10 mouse cellular contexts compared by ENCODE assay signal in genomic region chr4:129121569-129122086, GRCm38 (mm10). TPM values are rescaled to one million over a fixed set of nuclear protein-coding genes. Genes with fewer than 3 reads are reported as not detected.
DNase-seq lines count a peak whose midpoint lies in the region; ATAC-seq and TF ChIP-seq lines count a peak whose summit lies in the region.
"Had no signal": no experiment of that assay in that cellular context is flagged by ENCODE, and none has a peak within 500 bp of the region (broad histone marks: within the 10 kb centered on the region; RNA-seq: fewer than 3 reads in every experiment).

Gene Hpca (minus strand): TSS chr4:129122036.

- H3K4me3 ChIP-seq in heart, postnatal 0 days (ENCODE audit: low read depth, low read length): peak within 1 kb of the TSS; percentile 36
- H3K4me3 ChIP-seq in intestine, embryonic 16.5 days (ENCODE audit: low read length): peak within 1 kb of the TSS; percentile 52
- H3K4me3 ChIP-seq in midbrain, embryonic 13.5 days (replicated peaks): peak within 1 kb of the TSS; percentile 46

- peak within 1 kb of the TSS; percentile 57 for H3K4me2 ChIP-seq in heart, postnatal 0 days (ENCODE audit: low read depth, low read length)
- H3K4me2 ChIP-seq in intestine, embryonic 16.5 days (ENCODE audit: low read depth, low read length): peak within 1 kb of the TSS; percentile 91
- H3K4me2 ChIP-seq in midbrain, embryonic 13.5 days (replicated peaks): peak within 1 kb of the TSS; percentile 93

- no peak for TF ChIP-seq CTCF in heart, postnatal 0 days (IDR thresholded peaks at IDR 0.05; ENCODE audit: low read depth)

- ATAC-seq in heart, postnatal 0 days (ENCODE audit: insufficient read depth, low read depth): no peak
- ATAC-seq in common myeloid progenitor, adult 5-6 weeks (replicated peaks; ENCODE audit: low read depth, poor library complexity, severe bottlenecking): 0 out of 2 replicates have a peak, but pooled peaks have one; percentile 5
- 0 out of 2 replicates have a peak, but pooled peaks have one; percentile 16 for ATAC-seq in intestine, embryonic 16.5 days
- ATAC-seq in midbrain, embryonic 13.5 days: peak; percentile 37
- ATAC-seq in activated CD4-positive, CD25-positive, alpha-beta regulatory T cell, adult 4 months: no peak

- 1% methylated on average over 17 of the region's 17 CpGs for WGBS in heart, postnatal 0 days
- WGBS in intestine, embryonic 16.5 days: 1% methylated on average over 17 of the region's 17 CpGs
- 1% methylated on average over 17 of the region's 17 CpGs for WGBS in midbrain, embryonic 13.5 days

- peaks cover 4% of the 10 kb centered on the region; the same call in 1 of the 2 replicates for H3K4me1 ChIP-seq in heart, postnatal 0 days (ENCODE audit: control insufficient read depth, insufficient read depth)
- H3K4me1 ChIP-seq in intestine, embryonic 16.5 days (ENCODE audit: control insufficient read depth, insufficient read depth, low read length): peaks cover 17% of the 10 kb centered on the region
- H3K4me1 ChIP-seq in midbrain, embryonic 13.5 days (replicated peaks): peaks cover 41% of the 10 kb centered on the region

- H3K27me3 ChIP-seq in heart, postnatal 0 days (ENCODE audit: control insufficient read depth, insufficient read depth, low read length): peaks cover 68% of the 10 kb centered on the region
- H3K27me3 ChIP-seq in intestine, embryonic 16.5 days (replicated peaks; ENCODE audit: control insufficient read depth, insufficient read depth, low read length): peaks cover 26% of the 10 kb centered on the region
- peaks cover 76% of the 10 kb centered on the region for H3K27me3 ChIP-seq in midbrain, embryonic 13.5 days

- TF ChIP-seq EP300 in heart, postnatal 0 days (IDR thresholded peaks at IDR 0.05; ENCODE audit: low read depth): no peak

- no peak for DNase-seq in heart, postnatal 0 days (ENCODE audit: low spot score)
- no peak for DNase-seq in heart, postnatal 14 days
- DNase-seq in gastrocnemius, postnatal 4 days (ENCODE audit: low spot score in 2 of 2): no peak
- no peak for DNase-seq in frontal cortex, postnatal 14 days (ENCODE audit: low spot score in 2 of 2)

- no peak within 1 kb of the TSS for H3K9ac ChIP-seq in heart, postnatal 0 days (replicated peaks; ENCODE audit: low read depth, low read length)
- peak within 1 kb of the TSS; percentile 7; the same call in 1 of the 2 replicates for H3K9ac ChIP-seq in intestine, embryonic 16.5 days (ENCODE audit: low read depth, low read length)
- H3K9ac ChIP-seq in midbrain, embryonic 13.5 days (replicated peaks): peak within 1 kb of the TSS; percentile 65

- H3K27ac ChIP-seq in heart, postnatal 0 days (ENCODE audit: low read depth): no peak within 1 kb of the TSS
- no peak within 1 kb of the TSS for H3K27ac ChIP-seq in intestine, embryonic 16.5 days (ENCODE audit: low read length)
- no peak within 1 kb of the TSS for H3K27ac ChIP-seq in midbrain, embryonic 13.5 days

- H3K9me3 ChIP-seq in heart, postnatal 0 days (replicated peaks; ENCODE audit: control insufficient read depth, low read length): no peaks in the 10 kb centered on the region
- no peaks in the 10 kb centered on the region for H3K9me3 ChIP-seq in intestine, embryonic 16.5 days (ENCODE audit: control insufficient read depth, low read length)
- no peaks in the 10 kb centered on the region for H3K9me3 ChIP-seq in midbrain, embryonic 13.5 days

- H3K36me3 ChIP-seq in heart, postnatal 0 days (replicated peaks; ENCODE audit: control insufficient read depth, insufficient read depth, low read length): no peaks in the 10 kb centered on the region
- H3K36me3 ChIP-seq in intestine, embryonic 16.5 days (ENCODE audit: control insufficient read depth, insufficient read depth, low read length): no peaks in the 10 kb centered on the region
- H3K36me3 ChIP-seq in midbrain, embryonic 13.5 days: no peaks in the 10 kb centered on the region

- intact Hi-C loops in heart, postnatal 14 days (cut with DNase I): no loop called here

RNA-seq across cellular contexts. Expression of gene Hpca, which starts in this region (rescaled TPM):
- total RNA-seq in heart, postnatal 0 days (2014; rRNA removed; ENCODE audit: low replicate concordance): not detected in 2 replicates
- 0.16 and 0.25 TPM in 2 replicates for polyA plus RNA-seq in heart, postnatal 0 days (2015; fragmentation: Nextera tagmentation; extraction: Ambion mirVana)
- total RNA-seq in heart, postnatal 14 days (2021): under 1 TPM in 1 of 2 experiments, not detected in 1; 0.41 TPM
- total RNA-seq in common myeloid progenitor, adult 5-6 weeks (2017): 0.41 TPM in 1 of 2 replicates, not detected in the other
- 4.0 and 4.5 TPM in 2 replicates for polyA plus RNA-seq in intestine, embryonic 16.5 days (2015; fragmentation: Nextera tagmentation; extraction: Ambion mirVana)
- polyA plus RNA-seq in midbrain, embryonic 13.5 days (2015; fragmentation: Nextera tagmentation; extraction: Ambion mirVana): 17.1 and 17.9 TPM in 2 replicates
- total RNA-seq in gastrocnemius, postnatal 4 days (2021): 1 to 10 TPM in 1 of 2 experiments, under 1 TPM in 1; 0.52 to 1.1 TPM
- not detected for polyA plus RNA-seq in activated CD4-positive, CD25-positive, alpha-beta regulatory T cell, adult 4 months (2017; shearing (Covaris generic))
- total RNA-seq: hematopoietic stem cell, adult 5-6 weeks had no signal
- polyA plus RNA-seq: Patski had no signal

Comparison
In these comparisons a context has a peak if more than half of its experiments do, and no peak if none do; other contexts are left out.
1. Peak in ATAC-seq in common myeloid progenitor, adult 5-6 weeks; RNA of the gene not detected or under 1 TPM.
2. ATAC-seq: peak in intestine, embryonic 16.5 days (single experiment) and midbrain, embryonic 13.5 days (single experiment); none in heart, postnatal 0 days (single experiment) and activated CD4-positive, CD25-positive, alpha-beta regulatory T cell, adult 4 months (single experiment).
3. Peak in every context shown above with its lines, with median percentiles within 50 percentile points of each other: H3K4me2 ChIP-seq and H3K4me3 ChIP-seq.